Mouse (Mus musculus) embryonic facial prominence, embryonic 11.5 days (tissue): ENCODE results near the gene Gm8369. TPM values are rescaled to one million over a fixed set of nuclear protein-coding genes. Genes with fewer than 3 reads are reported as not detected.
"Not testable (repeated sequence)": the region's sequence is repeated elsewhere in the genome, so short reads cannot be mapped to it uniquely, and the experiment has no call there.

Source experiments
- ATAC-seq: fragments of 200-750 bp; cut with Nextera tagmentation; replicated peaks from 2 replicates; pipeline ENCODE4 v1.8.0; 2017; ENCODE audit warnings: low read depth; ENCODE audit not compliant: insufficient number of reproducible peaks, low FRiP score, low TSS enrichment
- DNase-seq: peaks from one replicate; pipeline ENCODE4 v3.0.0-alpha.2; 2015; ENCODE audit warnings: low spot score
- H3K27ac ChIP-seq: fragments of 300-500 bp; sonication (generic); replicated peaks from 2 replicates; pipeline ENCODE4 v1.5.1; 2014; ENCODE audit warnings: mild to moderate bottlenecking, low read depth, low read length, control low read depth
- H3K27me3 ChIP-seq: fragments of 300-500 bp; sonication (generic); 2 replicates; pipeline ENCODE4 v1.6.1; 2014; ENCODE audit warnings: mild to moderate bottlenecking, low read length, moderate library complexity, mixed read lengths; ENCODE audit not compliant: control insufficient read depth, insufficient read depth
- H3K36me3 ChIP-seq: fragments of 300-500 bp; sonication (generic); replicated peaks from 2 replicates; pipeline ENCODE4 v1.6.1; 2014; ENCODE audit warnings: low read depth, mild to moderate bottlenecking, low read length, moderate library complexity, mixed read lengths; ENCODE audit not compliant: control insufficient read depth, insufficient read depth
- H3K4me1 ChIP-seq: fragments of 300-500 bp; sonication (generic); 2 replicates; pipeline ENCODE4 v1.6.1; 2014; ENCODE audit warnings: low read length, mixed read lengths; ENCODE audit not compliant: control insufficient read depth, insufficient read depth
- H3K4me2 ChIP-seq: fragments of 300-500 bp; sonication (generic); 2 replicates; pipeline ENCODE4 v1.6.1; 2014; ENCODE audit warnings: low read depth, mild to moderate bottlenecking, control low read depth, low read length, moderate library complexity
- H3K4me3 ChIP-seq: fragments of 300-500 bp; sonication (generic); 2 replicates; pipeline ENCODE4 v1.5.1; 2014; ENCODE audit warnings: low read depth, low read length, control low read depth
- H3K9ac ChIP-seq: fragments of 300-500 bp; sonication (generic); replicated peaks from 2 replicates; pipeline ENCODE4 v1.6.1; 2014; ENCODE audit warnings: mild to moderate bottlenecking, control low read depth, low read length
- H3K9me3 ChIP-seq: fragments of 300-500 bp; sonication (generic); replicated peaks from 2 replicates; pipeline ENCODE4 v1.6.1; 2016; ENCODE audit warnings: mild to moderate bottlenecking, low read length, inconsistent platforms, mixed read lengths; ENCODE audit not compliant: control insufficient read depth
- WGBS: fragments of 180-500 bp; shearing (Covaris S2); extraction: QIAGEN DNeasy Blood & Tissue Kit; methylation state at CpG from one replicate; pipeline ENCODE4 v1.1.7; 2014; 5-methylcytosine and 5-hydroxymethylcytosine counted together
- polyA plus RNA-seq: library from polyadenylated mRNA; unstranded; fragments of >200 nt; fragmentation: Nextera tagmentation; extraction: Ambion mirVana; gene quantifications from 2 replicates; pipeline ENCODE4 v1.2.1, GENCODE M21; 2014

Gm8369 gene
- polyA plus RNA-seq, 1 experiment from 2014 or later = not detected

- no peaks in the 10 kb centered on the region for H3K36me3 ChIP-seq
- no peak overlapping the region for H3K27ac ChIP-seq
- ATAC-seq = no peak
- no peaks in the 10 kb centered on the region for H3K9me3 ChIP-seq
- H3K27me3 ChIP-seq = no peaks in the 10 kb centered on the region
- WGBS = 14% methylated on average over 2 of the region's 2 CpGs
- H3K4me3 ChIP-seq = no peak overlapping the region
- DNase-seq = peak; percentile 31
- H3K4me2 ChIP-seq = no peak overlapping the region
- H3K4me1 ChIP-seq = no peaks in the 10 kb centered on the region
- no peak overlapping the region for H3K9ac ChIP-seq
Observed at GRCm38 (mm10) chr19:11537336-11537735, 51.6 kb downstream of the Gm8369 start.

GRCm38 (mm10) chr19:11540166-11540821, 54.6 kb downstream of the Gm8369 start:
- DNase-seq, H3K27ac ChIP-seq, H3K36me3 ChIP-seq, H3K4me3 ChIP-seq, ATAC-seq, H3K9me3 ChIP-seq, H3K27me3 ChIP-seq, H3K9ac ChIP-seq, H3K4me2 ChIP-seq, H3K4me1 ChIP-seq: not testable (repeated sequence)
- WGBS = 84% methylated on average over 1 of the region's 1 CpGs

GRCm38 (mm10) chr19:11544383-11544782, 58.6 kb downstream of the Gm8369 start:
- not testable (repeated sequence) for H3K4me3 ChIP-seq, H3K9ac ChIP-seq, H3K9me3 ChIP-seq, H3K4me2 ChIP-seq, DNase-seq, H3K36me3 ChIP-seq, H3K27ac ChIP-seq, H3K4me1 ChIP-seq, H3K27me3 ChIP-seq, ATAC-seq
- 86% methylated on average over 2 of the region's 2 CpGs for WGBS

- ATAC-seq = no peak
- H3K27me3 ChIP-seq = no peaks in the 10 kb centered on the region
- no peak overlapping the region for H3K4me3 ChIP-seq
- no peak for DNase-seq
- no peaks in the 10 kb centered on the region for H3K4me1 ChIP-seq
- no peak overlapping the region for H3K9ac ChIP-seq
- H3K4me2 ChIP-seq = no peak overlapping the region
- H3K9me3 ChIP-seq = no peaks in the 10 kb centered on the region
- H3K27ac ChIP-seq = no peak overlapping the region
- no peaks in the 10 kb centered on the region for H3K36me3 ChIP-seq
Observed at GRCm38 (mm10) chr19:11547911-11548310, 62.2 kb downstream of the Gm8369 start.

- no peak overlapping the region for H3K27ac ChIP-seq
- H3K36me3 ChIP-seq = no peaks in the 10 kb centered on the region
- H3K9me3 ChIP-seq = no peaks in the 10 kb centered on the region
- DNase-seq (no peak), ATAC-seq (no peak)
- H3K27me3 ChIP-seq = no peaks in the 10 kb centered on the region
- no peak overlapping the region for H3K4me2 ChIP-seq
- H3K9ac ChIP-seq = no peak overlapping the region
- WGBS = 89% methylated on average over 5 of the region's 5 CpGs
- no peak overlapping the region for H3K4me3 ChIP-seq
- H3K4me1 ChIP-seq = no peaks in the 10 kb centered on the region
Observed at GRCm38 (mm10) chr19:11554726-11555125, 69.0 kb downstream of the Gm8369 start.

GRCm38 (mm10) chr19:11559560-11559959, 73.8 kb downstream of the Gm8369 start:
- H3K4me3 ChIP-seq, H3K9me3 ChIP-seq, H3K36me3 ChIP-seq, H3K4me1 ChIP-seq, H3K4me2 ChIP-seq, H3K9ac ChIP-seq, DNase-seq, H3K27ac ChIP-seq, H3K27me3 ChIP-seq, ATAC-seq: not testable (repeated sequence)

Other genes with a start within 250 kb of the Gm8369 start
- not detected in 2 replicates for gene Ms4a1, start 219.7 kb upstream of the Gm8369 start, polyA plus RNA-seq
- not detected in 2 replicates for gene Ms4a5, start 202.1 kb upstream of the Gm8369 start, polyA plus RNA-seq
- 0.04 TPM in 1 of 2 replicates, not detected in the other for gene Ms4a14, start 171.5 kb upstream of the Gm8369 start, polyA plus RNA-seq
- gene Ms4a7, start 149.8 kb upstream of the Gm8369 start, polyA plus RNA-seq = 1.7 and 2.1 TPM in 2 replicates
- 1.1 and 1.7 TPM in 2 replicates for gene Ms4a4a, start 110.4 kb upstream of the Gm8369 start, polyA plus RNA-seq
- gene Ms4a4c, start 81.2 kb upstream of the Gm8369 start, polyA plus RNA-seq = not detected in 2 replicates
- not detected in 2 replicates for gene Ms4a4b, start 42.4 kb upstream of the Gm8369 start, polyA plus RNA-seq
- 1.1 and 1.5 TPM in 2 replicates for gene Ms4a6c, start 16.6 kb upstream of the Gm8369 start, polyA plus RNA-seq
- 2.4 and 2.7 TPM in 2 replicates for gene Ms4a6b, start 30.6 kb downstream of the Gm8369 start, polyA plus RNA-seq
- 0.49 and 0.91 TPM in 2 replicates for gene Ms4a4d, start 50.9 kb downstream of the Gm8369 start, polyA plus RNA-seq
- gene Ms4a6d, start 118.9 kb downstream of the Gm8369 start, polyA plus RNA-seq = 2.5 and 2.7 TPM in 2 replicates
- 0.17 and 0.22 TPM in 2 replicates for gene Ms4a2, start 137.8 kb downstream of the Gm8369 start, polyA plus RNA-seq
- 0.36 and 0.52 TPM in 2 replicates for gene Ms4a3, start 154.9 kb downstream of the Gm8369 start, polyA plus RNA-seq
- not detected in 2 replicates for gene Oosp2, start 174.6 kb downstream of the Gm8369 start, polyA plus RNA-seq
- gene Oosp1, start 205.2 kb downstream of the Gm8369 start, polyA plus RNA-seq = not detected in 2 replicates
- not detected in 2 replicates for gene Oosp3, start 211.1 kb downstream of the Gm8369 start, polyA plus RNA-seq